Mouse (Mus musculus): ENCODE measurements around the gene Hacd1.

The Hacd1 gene

DNA sequence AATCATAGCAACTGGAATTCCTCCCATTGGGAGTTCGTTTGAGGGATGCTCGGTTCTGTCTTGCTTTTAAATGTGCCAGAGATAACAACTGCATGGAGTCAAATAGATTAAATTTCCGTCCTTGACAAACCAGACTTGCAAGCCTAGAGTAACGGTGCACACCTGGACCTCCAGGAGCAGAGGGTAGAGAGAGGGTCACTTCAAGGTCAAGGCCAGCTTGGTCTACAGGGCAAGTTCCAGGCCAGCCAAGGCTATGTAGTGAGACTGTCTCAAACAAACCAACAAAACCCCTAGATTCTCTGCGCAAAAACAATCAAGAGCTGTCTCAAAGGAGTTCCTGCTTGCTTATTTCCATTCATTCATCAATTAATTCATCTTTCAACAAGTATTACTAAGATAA, 7.1 kb downstream of the Hacd1 start:
- TF ChIP-seq GATA4 (IDR thresholded peaks at IDR 0.05; ENCODE audit: insufficient replicate concordance, low read length) = no peak

DNA sequence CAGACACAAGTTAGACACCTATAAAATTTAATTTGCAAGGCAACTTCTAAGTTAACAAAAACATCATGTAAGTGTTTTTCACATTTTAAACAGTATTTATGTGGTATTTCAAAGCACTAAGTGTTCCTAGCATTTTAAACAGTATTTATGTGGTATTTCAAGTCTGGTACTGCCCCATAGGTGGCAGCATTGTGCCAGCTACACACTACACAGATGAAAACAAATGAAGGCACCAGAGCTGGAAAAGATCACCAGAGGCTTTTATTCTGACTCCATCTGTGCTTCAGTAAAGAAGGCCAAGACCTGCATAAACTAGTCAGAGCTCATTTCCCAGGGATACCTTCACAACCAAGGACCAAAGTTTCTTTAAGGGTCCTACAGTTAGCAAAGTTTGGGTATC, 7.6 kb downstream of the Hacd1 start:
- no peak for TF ChIP-seq GATA4 (IDR thresholded peaks at IDR 0.05; ENCODE audit: insufficient replicate concordance, low read length)

DNA sequence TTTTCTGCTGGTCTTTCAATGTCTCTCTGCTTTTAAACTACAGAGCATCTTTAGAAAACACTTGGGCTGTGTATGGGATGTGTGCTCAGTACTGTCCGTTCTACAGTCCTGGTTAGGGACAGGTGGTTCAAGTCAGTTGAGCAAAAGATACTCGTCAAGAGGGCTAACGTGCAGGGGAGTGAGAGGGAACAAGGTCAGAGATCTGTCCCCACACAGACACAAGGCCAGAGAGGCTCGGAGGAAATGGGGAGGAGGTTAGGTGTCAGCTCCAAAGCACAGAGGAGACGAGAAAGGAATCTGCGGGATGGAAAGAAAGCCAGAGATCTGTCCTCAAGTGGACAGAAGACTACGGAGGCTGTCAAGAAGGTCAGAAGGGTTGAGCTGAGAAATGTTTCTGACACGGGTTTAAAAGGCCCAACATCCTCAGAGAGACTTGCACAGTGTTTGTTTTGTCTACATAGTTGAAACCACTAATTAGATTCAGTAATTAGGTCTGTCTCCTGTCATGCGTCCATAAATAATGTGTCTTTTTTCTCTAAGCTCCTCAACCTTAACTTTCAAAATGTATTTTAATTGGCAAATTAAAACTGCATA, 12.3 kb downstream of the Hacd1 start:
- TF ChIP-seq GATA4 (IDR thresholded peaks at IDR 0.05; ENCODE audit: insufficient replicate concordance, low read length) = no peak

DNA sequence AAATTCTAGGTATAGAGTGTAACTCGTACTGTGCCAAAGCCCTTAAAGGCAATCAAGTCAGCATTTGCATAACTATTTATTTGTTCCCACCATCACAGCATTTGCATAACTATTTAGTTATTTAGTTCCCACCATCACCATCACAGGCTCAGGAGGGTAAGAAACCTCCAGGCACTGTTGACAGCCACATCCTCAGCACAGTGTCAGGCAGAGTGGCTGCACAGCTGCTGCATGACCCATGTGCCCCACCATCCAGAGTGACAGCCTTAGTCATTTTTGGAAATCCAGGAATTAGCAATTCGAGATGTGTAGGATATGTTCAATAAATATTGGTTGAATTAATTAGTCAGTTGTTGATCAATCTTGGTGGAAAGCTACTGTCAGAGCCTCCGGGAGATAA, 12.9 kb downstream of the Hacd1 start:
- no peak for TF ChIP-seq GATA4 (IDR thresholded peaks at IDR 0.05; ENCODE audit: insufficient replicate concordance, low read length)

DNA sequence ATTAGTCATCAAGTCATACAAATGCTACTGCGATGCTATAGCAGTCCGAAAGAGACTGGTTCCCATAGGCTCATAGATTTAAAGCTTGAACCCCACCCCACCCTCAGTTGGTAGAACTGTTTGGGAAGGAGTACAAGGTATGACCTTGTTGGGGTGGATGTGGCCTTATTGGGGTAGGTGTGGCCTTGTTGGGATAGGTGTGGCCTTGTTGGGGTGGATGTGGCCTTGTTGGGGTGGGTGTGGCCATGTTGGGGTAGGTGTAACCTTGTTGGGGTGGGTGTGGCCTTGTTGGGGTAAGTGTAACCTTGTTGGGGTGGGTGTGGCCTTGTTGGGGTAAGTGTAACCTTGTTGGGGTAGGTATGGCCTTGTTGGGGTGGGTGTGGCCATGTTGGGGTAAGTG, 14.7 kb downstream of the Hacd1 start:
- TF ChIP-seq GATA4 (IDR thresholded peaks at IDR 0.05; ENCODE audit: insufficient replicate concordance, low read length) = no peak

DNA sequence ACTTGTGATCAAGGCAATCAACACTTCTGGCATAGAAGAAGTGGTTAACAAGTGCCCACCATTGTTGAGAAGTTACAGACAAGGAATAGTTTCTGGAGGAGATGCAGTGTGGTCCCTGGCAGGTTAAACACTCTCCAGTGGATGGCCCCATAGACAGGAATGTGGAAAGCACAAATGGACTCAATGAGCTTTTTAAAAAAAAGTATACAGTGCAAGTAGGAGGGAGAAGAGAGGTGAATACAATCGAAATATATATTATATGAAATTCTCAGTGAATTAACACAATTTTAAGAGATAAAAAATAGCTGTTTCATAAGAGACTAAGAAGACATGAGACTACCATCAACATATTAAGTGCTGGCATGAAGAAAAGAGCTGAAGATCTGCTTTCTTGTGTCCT, 36.7 kb downstream of the Hacd1 start:
- no peak for TF ChIP-seq GATA4 (IDR thresholded peaks at IDR 0.05; ENCODE audit: insufficient replicate concordance, low read length)

DNA sequence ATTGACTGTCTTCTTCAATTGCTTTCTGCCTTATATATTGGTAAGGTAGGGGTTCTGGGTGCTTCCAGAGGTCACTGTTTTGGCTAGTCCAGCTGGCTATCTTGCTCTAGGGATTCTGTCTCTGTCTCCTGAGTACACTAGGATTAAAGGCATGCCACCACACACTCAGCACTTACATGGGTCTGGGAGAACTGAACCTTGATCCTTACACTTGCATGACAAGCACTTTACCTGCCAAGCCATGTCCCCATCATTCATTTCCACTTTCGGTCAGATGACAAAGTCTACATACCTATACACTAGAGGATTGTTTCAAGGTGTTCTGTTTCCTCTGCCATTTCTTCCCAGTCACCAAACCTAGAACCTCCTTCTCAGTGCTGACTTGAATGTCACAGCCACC, 50.8 kb downstream of the Hacd1 start:
- TF ChIP-seq GATA4 (IDR thresholded peaks at IDR 0.05; ENCODE audit: insufficient replicate concordance, low read length) = no peak

DNA sequence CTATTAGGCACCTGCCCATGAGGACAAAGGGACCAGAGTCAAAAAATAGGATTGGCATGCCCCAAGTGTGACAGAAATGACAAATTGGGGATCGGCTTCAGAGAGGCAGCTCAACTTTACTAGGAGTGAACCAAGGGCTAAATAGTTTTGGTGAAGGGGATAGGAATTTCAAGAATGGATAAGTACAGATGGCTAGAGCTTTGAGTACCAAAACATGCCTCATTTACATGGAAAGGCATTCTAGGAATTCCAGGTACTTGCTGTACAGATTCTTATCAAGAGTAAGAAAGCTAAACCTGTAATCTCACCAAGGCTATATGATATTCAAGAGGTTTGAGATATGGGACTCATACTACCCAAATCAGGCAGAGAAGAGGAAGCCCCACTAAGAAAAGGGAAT, 95.8 kb downstream of the Hacd1 start:
- no peak for TF ChIP-seq GATA4 (IDR thresholded peaks at IDR 0.05; ENCODE audit: insufficient replicate concordance, low read length)

DNA sequence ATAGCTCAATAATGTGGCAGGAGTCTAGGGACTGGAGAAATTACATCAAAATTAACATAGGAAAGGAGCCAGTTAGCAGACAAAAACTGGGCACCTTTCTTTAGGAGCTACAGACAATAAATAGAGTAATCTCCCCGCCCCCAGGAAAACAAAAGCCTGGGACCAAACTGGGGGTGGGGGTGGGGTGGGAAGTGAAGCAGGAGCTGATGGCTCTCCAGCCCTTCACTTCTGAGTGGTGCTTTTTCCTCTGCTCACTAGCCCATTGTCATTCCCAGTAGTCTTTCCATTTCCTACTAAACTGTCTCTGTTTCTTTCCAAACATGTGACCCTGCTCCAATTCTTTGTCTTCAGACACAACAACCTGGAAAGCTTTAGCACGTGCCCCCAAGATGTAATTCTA, 99.5 kb downstream of the Hacd1 start:
- TF ChIP-seq GATA4 (IDR thresholded peaks at IDR 0.05; ENCODE audit: insufficient replicate concordance, low read length) = no peak

DNA sequence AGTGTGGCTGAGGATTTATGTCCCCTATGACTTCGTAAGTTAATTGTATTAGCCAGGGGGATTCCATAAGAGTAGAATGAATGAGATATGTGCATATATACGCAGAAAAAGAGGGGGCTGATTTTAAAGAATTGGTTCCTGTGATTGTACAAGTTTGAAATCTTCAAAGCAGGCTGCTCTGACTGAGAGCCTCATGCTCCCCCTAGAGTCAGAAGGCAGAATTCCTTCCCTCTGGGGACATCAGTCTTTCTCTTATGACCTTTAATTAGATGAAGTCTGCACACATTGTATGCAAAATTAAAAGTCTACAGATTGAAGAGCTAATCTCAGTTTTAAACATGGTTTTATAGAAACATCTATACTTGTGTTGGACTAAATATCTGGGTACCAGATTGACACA, 117.8 kb downstream of the Hacd1 start:
- no peak for TF ChIP-seq GATA4 (IDR thresholded peaks at IDR 0.05; ENCODE audit: insufficient replicate concordance, low read length)

DNA sequence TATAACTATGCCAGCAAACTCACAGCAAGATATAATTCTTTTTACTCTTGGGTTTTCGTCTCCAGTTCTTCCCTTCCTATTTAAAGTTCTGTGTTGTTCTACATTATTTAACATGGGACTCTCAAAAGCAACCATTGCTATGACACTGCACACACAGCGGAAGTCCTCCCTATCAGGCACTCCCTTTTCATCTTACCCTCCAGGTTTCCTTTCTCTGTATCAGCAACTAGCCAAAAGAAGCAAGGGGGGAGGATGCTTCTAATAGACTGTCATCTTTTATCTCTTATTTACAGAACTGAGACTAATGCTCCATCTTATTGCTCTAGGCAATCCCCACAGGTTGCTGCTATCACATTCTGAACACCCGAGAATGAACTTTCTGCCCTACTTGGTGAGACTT, 120.6 kb downstream of the Hacd1 start:
- no peak for TF ChIP-seq GATA4 (IDR thresholded peaks at IDR 0.05; ENCODE audit: insufficient replicate concordance, low read length)

DNA sequence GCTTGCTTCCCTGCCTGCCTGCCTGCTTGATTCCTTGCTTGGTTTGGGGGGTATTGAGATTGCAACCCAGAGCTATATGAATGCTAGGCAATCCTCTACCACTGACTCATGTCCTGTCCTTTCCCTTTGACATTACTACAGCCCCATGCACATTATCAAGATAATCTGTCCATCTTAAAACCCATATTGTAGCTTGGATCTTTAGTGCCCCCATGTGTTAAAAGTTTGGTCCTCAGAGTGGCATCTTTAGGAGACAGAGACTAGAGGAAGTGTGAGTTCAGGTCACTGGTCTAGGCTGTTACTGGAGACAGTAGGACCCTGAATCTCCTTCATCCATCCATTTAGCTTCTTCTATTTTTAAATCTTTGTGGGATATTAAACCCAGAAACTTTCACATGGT, 123.7 kb downstream of the Hacd1 start:
- no peak for TF ChIP-seq GATA4 (IDR thresholded peaks at IDR 0.05; ENCODE audit: insufficient replicate concordance, low read length)

DNA sequence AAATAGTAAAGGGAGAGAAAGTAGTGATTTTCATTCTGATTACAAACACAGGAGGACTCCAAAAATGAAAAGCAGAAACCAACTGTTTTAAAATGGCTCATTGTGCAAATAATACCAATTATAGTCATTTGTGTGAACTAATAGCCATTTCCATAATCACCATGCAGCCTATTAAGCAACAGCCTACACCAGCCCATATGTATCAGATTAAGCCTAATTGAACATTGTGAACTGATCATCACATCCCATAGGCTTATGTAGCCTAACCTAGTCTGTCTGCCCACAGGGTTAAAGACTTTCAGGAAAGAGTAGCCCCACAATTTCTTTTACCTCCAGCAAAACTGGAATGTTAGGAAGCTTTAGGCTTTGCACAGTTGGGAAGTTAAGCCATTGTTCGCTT, 125.2 kb downstream of the Hacd1 start:
- TF ChIP-seq GATA4 (IDR thresholded peaks at IDR 0.05; ENCODE audit: insufficient replicate concordance, low read length) = no peak

DNA sequence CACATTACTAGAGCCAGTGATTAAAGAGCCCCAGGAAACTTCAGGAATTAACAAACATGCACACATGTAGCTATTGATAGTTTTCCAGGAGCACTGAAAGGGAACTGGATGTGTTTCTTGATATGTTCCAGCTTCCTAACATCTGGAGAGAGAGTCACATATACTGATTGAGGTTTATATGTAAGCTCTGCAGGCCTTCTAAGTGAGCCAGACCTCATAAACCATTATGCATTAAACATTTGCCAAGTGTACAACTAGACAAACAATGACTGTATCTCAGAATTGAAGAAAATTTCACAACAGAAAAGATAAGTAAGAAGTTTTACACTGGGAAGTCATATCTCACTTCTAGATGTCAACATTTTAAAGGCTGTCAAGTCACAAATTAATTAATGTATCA, 167.4 kb downstream of the Hacd1 start:
- TF ChIP-seq GATA4 (IDR thresholded peaks at IDR 0.05; ENCODE audit: insufficient replicate concordance, low read length) = no peak

DNA sequence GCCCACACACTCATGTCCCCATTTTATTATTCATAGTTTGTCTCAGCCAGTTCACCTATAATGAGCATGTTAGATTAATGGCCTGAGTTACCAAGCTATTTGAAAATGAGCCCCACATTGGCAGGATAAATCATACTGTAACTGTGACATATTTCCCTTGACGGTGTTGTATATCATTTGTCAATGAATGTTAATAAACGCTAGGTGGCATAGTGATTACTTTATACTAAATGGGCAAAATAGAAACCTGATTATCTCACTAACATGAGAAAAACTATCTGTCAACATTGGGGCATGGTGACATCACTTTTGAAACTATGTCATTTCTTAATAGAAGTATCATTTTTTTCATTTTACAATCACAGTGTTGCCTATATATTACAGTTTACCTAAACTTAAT, 198.5 kb downstream of the Hacd1 start:
- no peak for TF ChIP-seq GATA4 (IDR thresholded peaks at IDR 0.05; ENCODE audit: insufficient replicate concordance, low read length)

DNA sequence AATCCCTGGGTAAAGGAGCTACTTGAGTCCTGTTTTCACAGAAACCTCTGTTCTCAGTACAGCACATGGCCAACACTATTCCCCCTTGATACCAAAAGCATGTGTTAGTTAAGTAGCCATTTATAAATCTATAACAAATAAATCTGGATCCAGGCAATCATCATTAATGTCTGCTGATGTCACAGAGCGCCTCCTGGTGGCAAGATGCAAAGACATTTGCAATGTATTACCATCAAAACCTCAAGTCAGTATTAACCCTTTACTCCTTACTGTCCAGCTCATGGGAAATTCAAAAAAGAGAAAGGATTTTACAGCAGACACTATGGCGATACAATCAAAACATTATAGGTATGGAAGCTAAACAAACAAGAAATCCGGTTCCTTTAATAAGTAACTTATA, 200.4 kb downstream of the Hacd1 start:
- TF ChIP-seq GATA4 (IDR thresholded peaks at IDR 0.05; ENCODE audit: insufficient replicate concordance, low read length) = no peak

DNA sequence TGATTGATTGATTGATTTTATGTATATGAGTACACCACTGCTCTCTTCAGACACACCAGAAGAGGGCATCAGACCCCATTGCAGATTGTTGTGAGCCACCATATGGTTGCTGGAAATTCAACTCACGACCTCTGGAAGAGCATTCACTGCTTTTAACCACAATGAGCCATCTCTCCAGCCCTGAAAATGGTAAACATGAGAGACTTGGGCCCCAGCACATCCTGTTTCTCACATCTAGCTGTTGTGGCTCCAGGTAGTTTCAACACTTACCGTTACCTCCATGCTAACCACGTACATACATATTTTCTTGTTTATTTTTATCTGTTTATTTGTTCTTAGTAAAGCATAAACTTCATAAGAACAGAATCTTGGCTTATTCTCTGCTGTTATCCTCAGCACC, 219.6 kb downstream of the Hacd1 start:
- TF ChIP-seq GATA4 (IDR thresholded peaks at IDR 0.05; ENCODE audit: insufficient replicate concordance, low read length) = no peak

DNA sequence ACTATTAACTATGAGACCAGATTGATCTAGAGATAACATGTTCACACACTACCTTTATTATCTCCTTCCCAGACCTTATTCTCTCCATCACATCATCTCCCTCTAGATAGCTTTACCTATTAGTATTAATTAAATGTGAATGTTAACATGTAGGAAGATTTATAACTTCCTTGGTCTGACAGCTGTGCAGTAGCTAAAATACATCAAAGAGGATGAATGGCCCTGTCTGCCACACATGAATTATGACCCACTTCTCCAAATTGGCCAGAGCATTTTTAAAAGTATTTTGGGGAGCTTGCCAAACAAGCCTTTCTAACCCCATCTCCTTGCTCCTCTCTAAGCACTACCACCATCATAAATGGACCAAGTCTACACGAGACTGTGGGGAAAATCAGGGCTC, 220.9 kb downstream of the Hacd1 start:
- no peak for TF ChIP-seq GATA4 (IDR thresholded peaks at IDR 0.05; ENCODE audit: insufficient replicate concordance, low read length)

Data from liver, adult (tissue).